Mouse (Mus musculus): ENCODE results near the gene Pmf1. TPM values are rescaled to one million over a fixed set of nuclear protein-coding genes. Genes with fewer than 3 reads are reported as not detected.

Gene Pmf1
- polyA plus RNA-seq, 1 experiment = 11.1 TPM

- no peak for TF ChIP-seq POLR2A (IDR thresholded peaks at IDR 0.05; ENCODE audit: extremely low read depth, insufficient read depth, low read length)
- TF ChIP-seq CTCF (IDR thresholded peaks at IDR 0.05; ENCODE audit: extremely low read depth, insufficient read depth, low read length) = no peak
Observed at GRCm38 (mm10) chr3:88359584-88359983, 50.5 kb downstream of the Pmf1 start.

GRCm38 (mm10) chr3:88354396-88355165 is 55.5 kb downstream of the Pmf1 start:
- H3K4me1 ChIP-seq (ENCODE audit: control insufficient read depth, insufficient read depth, low read length) = no peaks in the 10 kb centered on the region; the same call in 1 of the 2 replicates
- TF ChIP-seq CTCF (IDR thresholded peaks at IDR 0.05; ENCODE audit: extremely low read depth, insufficient read depth, low read length) (0 out of 2 replicates have a peak, but pooled peaks have one; percentile 30), POLR2A (IDR thresholded peaks at IDR 0.05; ENCODE audit: extremely low read depth, insufficient read depth, low read length) (no peak)
- H3K27ac ChIP-seq (ENCODE audit: insufficient read depth, low read length) = no peak overlapping the region
- H3K4me3 ChIP-seq (ENCODE audit: insufficient read depth, low read length) = no peak overlapping the region

More at GRCm38 (mm10) chr3:88359584-88359983, 50.5 kb downstream of the Pmf1 start:
- no peaks in the 10 kb centered on the region; the same call in 1 of the 2 replicates for H3K4me1 ChIP-seq (ENCODE audit: control insufficient read depth, insufficient read depth, low read length)
- H3K27ac ChIP-seq (ENCODE audit: insufficient read depth, low read length) = peak overlapping the region; percentile 32; the same call in 1 of the 2 replicates
- H3K4me3 ChIP-seq (ENCODE audit: insufficient read depth, low read length) = no peak overlapping the region

- TF ChIP-seq POLR2A (IDR thresholded peaks at IDR 0.05; ENCODE audit: extremely low read depth, insufficient read depth, low read length) = no peak
- no peak for TF ChIP-seq CTCF (IDR thresholded peaks at IDR 0.05; ENCODE audit: extremely low read depth, insufficient read depth, low read length)
- no peaks in the 10 kb centered on the region; the same call in 1 of the 2 replicates for H3K4me1 ChIP-seq (ENCODE audit: control insufficient read depth, insufficient read depth, low read length)
- no peak overlapping the region for H3K27ac ChIP-seq (ENCODE audit: insufficient read depth, low read length)
- H3K4me3 ChIP-seq (ENCODE audit: insufficient read depth, low read length) = no peak overlapping the region
Observed at GRCm38 (mm10) chr3:88352907-88353306, 57.2 kb downstream of the Pmf1 start.

- H3K27ac ChIP-seq (ENCODE audit: insufficient read depth, low read length) = no peak overlapping the region
- H3K4me3 ChIP-seq (ENCODE audit: insufficient read depth, low read length) = no peak overlapping the region
- TF ChIP-seq POLR2A (IDR thresholded peaks at IDR 0.05; ENCODE audit: extremely low read depth, insufficient read depth, low read length) (no peak), CTCF (IDR thresholded peaks at IDR 0.05; ENCODE audit: extremely low read depth, insufficient read depth, low read length) (no peak)
- no peaks in the 10 kb centered on the region for H3K4me1 ChIP-seq (ENCODE audit: control insufficient read depth, insufficient read depth, low read length)
Observed at GRCm38 (mm10) chr3:88350732-88351131, 59.4 kb downstream of the Pmf1 start.

Other genes starting within 250 kb of the Pmf1 start
- gene Rhbg, start 155.6 kb downstream of the Pmf1 start, polyA plus RNA-seq (2012; rRNA removed) = not detected in 2 replicates
- gene Gm38392, start 123.1 kb downstream of the Pmf1 start, polyA plus RNA-seq (2012; rRNA removed) = 0.08 TPM in 1 of 2 replicates, not detected in the other
- gene Tsacc, start 113.3 kb downstream of the Pmf1 start, polyA plus RNA-seq (2012; rRNA removed) = 3.3 and 5.0 TPM in 2 replicates
- 151 and 165 TPM in 2 replicates for gene Cct3, start 113.2 kb downstream of the Pmf1 start, polyA plus RNA-seq (2012; rRNA removed)
- gene Glmp, start 85.3 kb downstream of the Pmf1 start, polyA plus RNA-seq (2012; rRNA removed) = 90.9 and 97.3 TPM in 2 replicates
- 0.83 and 0.86 TPM in 2 replicates for gene Tmem79, start 74.2 kb downstream of the Pmf1 start, polyA plus RNA-seq (2012; rRNA removed)
- 84.4 and 91.5 TPM in 2 replicates for gene Smg5, start 74.1 kb downstream of the Pmf1 start, polyA plus RNA-seq (2012; rRNA removed)
- 15.3 and 15.6 TPM in 2 replicates for gene Paqr6, start 45.7 kb downstream of the Pmf1 start, polyA plus RNA-seq (2012; rRNA removed)
- gene Bglap3, start 37.6 kb downstream of the Pmf1 start, polyA plus RNA-seq (2012; rRNA removed) = 14.7 and 17.5 TPM in 2 replicates
- 0.44 TPM in 1 of 2 replicates, not detected in the other for gene Bglap2, start 31.6 kb downstream of the Pmf1 start, polyA plus RNA-seq (2012; rRNA removed)
- gene Bglap, start 25.9 kb downstream of the Pmf1 start, polyA plus RNA-seq (2012; rRNA removed) = not detected in 2 replicates
- gene Slc25a44, start 14.8 kb upstream of the Pmf1 start, polyA plus RNA-seq (2012; rRNA removed) = 76.3 and 76.4 TPM in 2 replicates
- gene Sema4a, start 50.9 kb upstream of the Pmf1 start, polyA plus RNA-seq (2012; rRNA removed) = 68.9 and 71.6 TPM in 2 replicates
- 64.7 and 70.6 TPM in 2 replicates for gene Lmna, start 99.6 kb upstream of the Pmf1 start, polyA plus RNA-seq (2012; rRNA removed)
- gene Mex3a, start 122.1 kb upstream of the Pmf1 start, polyA plus RNA-seq (2012; rRNA removed) = 1.5 TPM in 2 replicates
- gene Rab25, start 138.0 kb upstream of the Pmf1 start, polyA plus RNA-seq (2012; rRNA removed) = 0.13 and 0.36 TPM in 2 replicates
- gene Lamtor2, start 142.7 kb upstream of the Pmf1 start, polyA plus RNA-seq (2012; rRNA removed) = 126 and 133 TPM in 2 replicates
- 103 and 110 TPM in 2 replicates for gene Ubqln4, start 143.4 kb upstream of the Pmf1 start, polyA plus RNA-seq (2012; rRNA removed)
- 120 and 126 TPM in 2 replicates for gene Ssr2, start 165.5 kb upstream of the Pmf1 start, polyA plus RNA-seq (2012; rRNA removed)
- 220 and 224 TPM in 2 replicates for gene Arhgef2, start 195.6 kb upstream of the Pmf1 start, polyA plus RNA-seq (2012; rRNA removed)
- not detected in 2 replicates for gene Rxfp4, start 242.8 kb upstream of the Pmf1 start, polyA plus RNA-seq (2012; rRNA removed)

Data from cortical plate, adult 2 months (tissue).